Mouse (Mus musculus) T-cell, adult 2 months (primary cell): ENCODE measurements around the gene Plekha3.

Experiments
- DNase-seq: peaks from one replicate; pipeline ENCODE4 v3.0.0; 2022; ENCODE audit warnings: low spot score

The Plekha3 gene

GRCm38 (mm10) chr2:76674725-76675427 is at the start of gene Plekha3:
Gene Plekha3 (plus strand): TSS chr2:76675281.
- DNase-seq: peak; percentile 74

GRCm38 (mm10) chr2:76630293-76630692 is 44.8 kb upstream of the Plekha3 start:
- no peak for DNase-seq

GRCm38 (mm10) chr2:76631600-76631999 is 43.5 kb upstream of the Plekha3 start:
- no peak for DNase-seq

- no peak for DNase-seq
These were observed 35.4 kb upstream of the Plekha3 start for GRCm38 (mm10) chr2:76639637-76640036.

- DNase-seq: no peak
These were observed 31.3 kb upstream of the Plekha3 start for GRCm38 (mm10) chr2:76643801-76644200.

GRCm38 (mm10) chr2:76647441-76647869 is 27.6 kb upstream of the Plekha3 start:
- peak; percentile 1 for DNase-seq

- peak; percentile 75 for DNase-seq
These were observed 27.1 kb upstream of the Plekha3 start, which contains the start of the genes Prkra and Pjvk for GRCm38 (mm10) chr2:76647883-76648570. Gene Prkra (minus strand): TSS chr2:76648015. Gene Pjvk (plus strand): TSS chr2:76648476.

GRCm38 (mm10) chr2:76648666-76649141 is 26.4 kb upstream of the Plekha3 start:
- DNase-seq: no peak

- no peak for DNase-seq
These were observed 22.0 kb upstream of the Plekha3 start for GRCm38 (mm10) chr2:76653070-76653469.

GRCm38 (mm10) chr2:76654646-76655045 is 20.4 kb upstream of the Plekha3 start:
- DNase-seq: no peak

- DNase-seq: no peak
These were observed 19.6 kb upstream of the Plekha3 start for GRCm38 (mm10) chr2:76655444-76655843.

GRCm38 (mm10) chr2:76655982-76656381 is 19.1 kb upstream of the Plekha3 start:
- no peak for DNase-seq

GRCm38 (mm10) chr2:76658551-76658950 is 16.5 kb upstream of the Plekha3 start:
- DNase-seq: no peak

- no peak for DNase-seq
These were observed 15.7 kb upstream of the Plekha3 start for GRCm38 (mm10) chr2:76659419-76659818.

GRCm38 (mm10) chr2:76665531-76665930 is 9.6 kb upstream of the Plekha3 start:
- no peak for DNase-seq

- no peak for DNase-seq
These were observed 7.9 kb upstream of the Plekha3 start for GRCm38 (mm10) chr2:76667200-76667599.

- no peak for DNase-seq
These were observed 3.4 kb upstream of the Plekha3 start for GRCm38 (mm10) chr2:76671641-76672040.

- no peak for DNase-seq
These were observed 2.8 kb upstream of the Plekha3 start for GRCm38 (mm10) chr2:76672134-76672745.

GRCm38 (mm10) chr2:76672966-76673392 is 2.1 kb upstream of the Plekha3 start, which contains the start of gene Fkbp7:
Gene Fkbp7 (minus strand): TSS chr2:76673116.
- DNase-seq: peak; percentile 84

GRCm38 (mm10) chr2:76673472-76674081 is 1.5 kb upstream of the Plekha3 start:
- peak; percentile 60 for DNase-seq

- DNase-seq: peak; percentile 16
These were observed 370 bp downstream of the Plekha3 start for GRCm38 (mm10) chr2:76675451-76675850.

- DNase-seq: no peak
These were observed 868 bp downstream of the Plekha3 start for GRCm38 (mm10) chr2:76675949-76676348.
